Mouse (Mus musculus) urinary bladder, postnatal 4 days (tissue): Measurements from ENCODE around the gene Cactin.

Experiments
- DNase-seq, 2 experiments: peaks; one replicate each; pipeline ENCODE4 v3.0.0; 2021 to 2022; ENCODE audit warnings: low spot score in 2 of 2

Cactin gene

GRCm38 (mm10) chr10:81297845-81298244 lies 23.1 kb upstream of the Cactin start:
- no peak for DNase-seq

DNA sequence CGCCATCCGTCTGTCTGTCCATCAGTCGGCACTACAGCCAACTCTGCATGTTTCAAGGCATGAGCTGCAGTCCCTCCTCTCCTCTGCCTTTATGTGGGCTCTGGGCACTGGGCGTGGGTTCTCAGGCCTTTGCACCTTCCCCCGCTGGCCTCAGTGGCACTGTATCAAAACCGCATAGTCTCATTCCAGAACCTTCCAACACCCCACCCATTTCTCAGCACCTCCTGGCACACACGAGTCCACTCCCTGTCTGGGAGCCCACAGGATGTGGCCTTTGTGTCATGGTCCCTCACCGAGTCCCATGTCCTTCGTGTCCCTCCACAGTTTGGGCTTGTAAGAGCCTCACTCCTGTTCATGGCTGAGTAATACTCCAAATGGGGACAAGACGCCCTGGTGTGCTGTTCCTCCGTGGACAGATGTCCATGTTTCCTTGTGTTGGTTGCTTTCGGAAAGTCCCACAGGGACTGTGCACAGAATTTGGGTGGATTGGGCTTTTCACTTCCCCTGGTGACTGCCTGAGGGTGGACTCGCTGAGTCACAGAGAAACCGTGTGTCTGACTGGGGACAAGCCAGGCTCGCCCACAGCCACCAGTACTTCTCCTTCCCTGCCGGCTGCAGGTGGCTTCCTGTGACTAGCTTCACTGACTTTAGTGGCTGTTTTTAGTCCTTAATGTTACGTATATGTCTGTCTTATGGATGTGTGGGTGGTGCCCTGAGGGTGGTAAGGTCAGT lies 22.4 kb upstream of the Cactin start:
- DNase-seq, result no peak

GRCm38 (mm10) chr10:81299585-81300351 lies 21.1 kb upstream of the Cactin start:
- no peak for DNase-seq

DNA sequence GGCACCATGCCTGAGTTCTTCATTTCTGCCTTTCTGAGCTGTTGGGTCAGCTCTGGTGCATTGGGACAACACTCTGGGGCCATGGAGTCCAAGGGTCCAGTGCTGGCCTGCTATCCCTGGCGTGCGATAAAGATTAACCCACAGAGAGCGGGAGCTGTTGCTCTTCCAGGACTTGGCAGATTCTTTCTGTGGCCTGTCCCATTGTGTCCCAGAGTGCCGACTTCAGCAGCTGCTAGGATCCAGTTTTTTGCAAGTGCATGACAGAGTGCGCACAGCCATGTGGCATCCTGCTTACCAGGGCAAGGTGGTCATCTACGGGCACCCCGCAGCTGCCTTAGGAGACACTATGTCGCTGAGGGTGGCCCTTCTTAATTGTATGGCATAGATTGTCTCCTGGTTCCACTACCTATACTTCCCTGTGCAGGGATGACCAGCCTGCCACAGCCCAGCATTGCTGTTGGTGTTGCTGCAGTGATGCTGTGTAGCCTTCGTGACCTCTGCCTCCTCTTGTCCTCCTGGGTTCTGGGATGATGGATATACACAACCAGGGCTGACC lies 20.5 kb upstream of the Cactin start:
- no peak for DNase-seq

DNA sequence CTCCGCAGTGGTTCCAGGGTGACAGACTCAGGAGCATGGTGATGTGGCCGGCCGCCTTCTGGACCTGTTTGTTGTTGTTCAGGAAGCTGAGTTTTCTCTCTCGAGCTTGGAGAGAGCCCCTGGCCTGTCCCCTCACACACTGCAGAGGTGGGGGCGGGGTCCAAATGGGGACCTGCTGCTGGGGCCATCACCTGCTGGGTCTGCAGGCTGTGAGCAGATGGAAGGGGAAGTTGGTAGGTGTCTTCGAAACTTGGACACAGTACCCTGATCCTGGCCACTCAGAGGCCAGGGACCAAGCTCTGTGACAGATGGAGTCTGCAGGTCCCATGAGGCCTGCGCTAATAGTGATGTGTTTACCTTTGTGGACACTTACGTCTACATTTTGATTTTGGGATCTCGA lies 19.6 kb upstream of the Cactin start:
- DNase-seq, result no peak

DNA sequence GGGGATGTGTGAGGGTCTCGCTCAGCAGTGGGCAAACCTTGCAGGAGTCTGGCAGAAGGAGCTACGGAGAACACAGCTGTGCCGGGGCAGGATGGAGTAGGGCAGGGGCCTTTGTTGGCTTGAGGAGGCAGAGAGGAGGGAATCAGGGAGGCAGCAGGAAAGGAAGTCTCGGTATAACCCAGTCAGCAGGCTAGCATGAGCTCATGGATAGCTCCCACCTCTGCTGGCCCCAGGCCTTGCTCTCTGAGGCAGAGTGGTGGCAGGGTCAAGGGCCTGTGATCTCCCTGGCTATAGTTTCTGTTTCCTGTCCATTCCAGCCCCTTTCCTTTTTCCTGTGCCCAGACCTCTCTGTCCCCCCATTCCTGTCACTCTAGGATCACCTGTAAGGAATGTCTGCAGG lies 18.6 kb upstream of the Cactin start:
- no peak for DNase-seq

GRCm38 (mm10) chr10:81302781-81303218 lies 18.1 kb upstream of the Cactin start:
- no peak for DNase-seq

DNA sequence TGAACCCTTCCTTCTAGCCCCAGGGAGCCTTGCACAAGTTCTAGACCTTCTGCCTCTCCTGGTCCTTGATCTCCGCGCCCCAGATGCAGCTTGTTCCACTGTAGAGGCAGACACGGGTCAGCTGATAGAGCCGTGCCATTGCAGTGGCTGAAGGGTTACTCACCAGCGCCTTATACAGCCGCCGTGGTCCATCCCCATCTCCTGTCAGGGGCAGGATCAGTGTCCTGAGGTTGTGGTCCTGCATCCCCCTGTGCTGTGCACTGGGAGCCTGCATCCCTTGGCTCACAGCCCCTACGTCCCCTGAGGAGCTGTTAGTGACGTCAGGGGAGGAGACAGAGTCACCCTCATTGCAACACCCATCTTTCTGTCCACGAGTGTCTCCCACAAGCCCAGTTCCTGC lies 17.6 kb upstream of the Cactin start:
- DNase-seq, result no peak

- no peak for DNase-seq
These were observed 17.1 kb upstream of the Cactin start for GRCm38 (mm10) chr10:81303761-81304160.

DNA sequence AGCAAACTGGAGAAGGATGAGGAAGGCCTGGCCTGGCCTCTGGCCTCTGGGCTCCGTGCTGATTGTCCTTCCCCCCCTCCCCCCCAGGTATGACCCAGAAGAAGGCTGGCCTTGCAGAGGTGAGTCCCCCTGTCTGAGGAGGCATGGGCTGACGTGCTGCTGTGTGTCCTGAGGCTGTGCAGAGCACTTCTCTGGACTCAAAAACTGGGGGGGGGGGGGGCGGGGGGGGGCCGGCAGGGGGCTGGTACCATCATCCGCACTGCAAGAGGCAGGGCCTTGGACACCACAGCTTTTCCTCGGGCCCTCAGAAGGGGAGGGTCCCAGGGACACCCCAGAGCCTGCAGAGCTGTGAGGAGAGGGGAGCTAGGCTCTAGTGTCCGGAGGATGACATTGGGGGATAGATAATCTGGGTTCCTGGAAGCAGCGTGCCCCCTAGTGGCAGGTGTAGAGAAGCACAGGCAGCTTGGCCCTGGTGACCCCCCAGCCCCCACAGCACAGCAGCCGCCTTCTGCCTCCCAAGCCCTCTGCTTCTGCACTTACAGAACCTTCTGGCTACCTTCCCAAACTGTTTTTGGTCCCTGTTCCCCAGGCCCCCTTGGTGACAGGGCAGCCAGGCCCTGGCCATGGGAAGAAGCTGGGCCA lies 16.2 kb upstream of the Cactin start:
- no peak for DNase-seq

- no peak for DNase-seq
These were observed 15.2 kb upstream of the Cactin start for GRCm38 (mm10) chr10:81305663-81306062.

DNA sequence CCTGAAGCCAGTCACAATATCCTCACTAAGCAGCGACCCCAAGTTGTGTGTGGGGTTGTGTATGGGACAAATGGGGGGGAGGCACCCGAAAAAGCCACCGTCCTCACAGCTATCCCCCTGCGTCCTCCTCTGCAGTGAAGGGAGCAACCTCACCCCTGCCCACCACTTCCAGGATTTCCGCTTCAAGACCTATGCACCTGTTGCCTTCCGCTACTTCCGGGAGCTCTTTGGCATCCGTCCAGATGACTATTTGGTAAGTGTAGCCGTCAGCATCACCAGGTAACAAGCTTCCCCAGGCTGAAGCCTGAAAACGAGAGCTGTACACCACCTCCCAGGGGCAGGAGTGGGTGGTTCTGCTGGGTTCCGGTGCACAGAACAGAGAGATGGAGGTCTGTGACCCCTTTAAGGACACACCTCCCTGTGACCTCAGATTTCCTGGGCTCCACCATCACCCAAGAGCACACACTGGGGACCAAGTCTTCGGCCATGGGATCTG lies 14.7 kb upstream of the Cactin start:
- no peak for DNase-seq

GRCm38 (mm10) chr10:81306837-81307682 lies 13.8 kb upstream of the Cactin start:
- DNase-seq, result no peak

DNA sequence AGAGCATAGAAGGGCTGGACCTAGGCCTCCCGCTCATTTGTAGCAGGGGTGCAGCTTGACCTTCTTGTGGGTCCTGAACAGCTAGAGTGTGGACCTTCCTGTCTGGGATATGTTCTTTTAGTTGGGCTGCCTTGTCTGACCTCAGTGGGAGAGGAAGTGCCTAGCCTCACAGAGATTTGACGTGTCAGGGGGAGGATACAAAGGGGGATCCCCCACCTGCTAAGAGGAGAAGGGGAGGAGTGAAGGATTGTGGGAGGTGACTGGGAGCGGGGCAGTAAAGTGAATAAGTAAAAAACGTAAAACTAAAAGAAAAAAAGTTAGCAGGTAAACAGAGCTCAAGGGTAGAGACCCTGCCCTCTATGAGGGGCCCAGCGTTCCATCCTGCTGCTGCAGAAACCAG lies 11.3 kb upstream of the Cactin start:
- no peak for DNase-seq

GRCm38 (mm10) chr10:81313581-81313980 lies 7.3 kb upstream of the Cactin start:
- no peak for DNase-seq

- DNase-seq, result no peak
These were observed 6.7 kb upstream of the Cactin start for GRCm38 (mm10) chr10:81314201-81314600.

DNA sequence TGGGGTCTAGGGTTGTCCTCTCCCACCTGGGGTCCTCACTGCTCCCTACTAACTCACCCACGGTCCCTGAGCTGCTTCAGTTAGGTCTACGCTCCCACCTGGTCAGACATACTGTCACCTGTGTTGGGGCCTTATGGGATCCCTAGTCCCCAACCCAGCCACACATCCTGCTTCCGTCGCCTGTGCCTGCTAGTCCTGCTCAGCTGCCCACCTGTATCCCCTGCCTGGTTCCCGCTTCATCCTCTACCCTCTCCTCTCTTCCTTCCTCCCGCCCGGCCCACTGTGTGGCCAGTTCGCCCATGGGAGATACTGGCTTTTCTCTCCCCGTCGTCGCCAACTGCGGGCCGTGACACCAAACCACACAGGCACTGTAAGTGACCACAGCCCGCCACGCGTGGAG lies 5.3 kb upstream of the Cactin start:
- DNase-seq, result no peak

- no peak for DNase-seq
These were observed 4.4 kb upstream of the Cactin start for GRCm38 (mm10) chr10:81316338-81317060.

DNA sequence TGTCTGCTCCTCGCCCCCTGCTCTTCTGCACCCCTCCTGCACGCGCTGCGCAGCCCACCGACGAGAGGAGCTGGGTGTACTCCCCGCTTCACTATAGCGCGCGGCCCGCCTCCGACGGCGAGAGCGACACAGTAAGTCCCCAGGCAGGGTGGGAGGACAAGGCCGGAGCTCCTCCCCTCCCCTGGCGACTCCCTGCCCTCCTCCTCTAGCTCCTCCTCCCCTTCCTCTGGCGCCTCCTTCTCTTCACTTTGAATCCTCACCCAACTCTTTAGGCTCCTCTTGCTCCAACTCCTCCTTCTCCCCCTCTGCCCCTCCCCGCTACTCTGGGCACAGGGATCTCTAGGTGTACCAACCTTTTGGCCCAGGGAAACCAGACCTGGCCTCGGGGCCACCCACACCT lies 3.6 kb upstream of the Cactin start:
- DNase-seq, result peak in 1 of 2 experiments; percentile 62

- no peak for DNase-seq
These were observed 2.1 kb upstream of the Cactin start for GRCm38 (mm10) chr10:81318589-81319329.
